Mouse (Mus musculus) brown adipose tissue, adult 24 weeks (tissue): ENCODE data around the gene Rbm47. TPM values are rescaled to one million over a fixed set of nuclear protein-coding genes. Genes with fewer than 3 reads are reported as not detected.

Experiments used
- H3K27ac ChIP-seq: fragments of 200-500 bp; replicated peaks from 2 replicates; pipeline ENCODE4 v1.5.1; 2012; ENCODE audit warnings: low read depth, mild to moderate bottlenecking, low read length
- H3K4me1 ChIP-seq: fragments of 200-500 bp; 2 replicates; pipeline ENCODE4 v1.6.1; 2012; ENCODE audit warnings: low read length, mixed read lengths; ENCODE audit not compliant: control insufficient read depth, insufficient read depth, insufficient read length
- H3K4me3 ChIP-seq: fragments of 200-500 bp; 2 replicates; pipeline ENCODE4 v1.5.1; 2012; ENCODE audit warnings: low read depth, mild to moderate bottlenecking, low read length, moderate library complexity; ENCODE audit not compliant: insufficient read depth
- polyA plus RNA-seq: library from polyadenylated mRNA; stranded (reverse); fragments of >200 nt; gene quantifications from 2 replicates; pipeline ENCODE4 v1.2.4, GENCODE M21; 2012; ENCODE audit not compliant: missing spikeins, insufficient read depth, insufficient read length

Gene Rbm47
- polyA plus RNA-seq, 1 experiment = 37.5 TPM

DNA sequence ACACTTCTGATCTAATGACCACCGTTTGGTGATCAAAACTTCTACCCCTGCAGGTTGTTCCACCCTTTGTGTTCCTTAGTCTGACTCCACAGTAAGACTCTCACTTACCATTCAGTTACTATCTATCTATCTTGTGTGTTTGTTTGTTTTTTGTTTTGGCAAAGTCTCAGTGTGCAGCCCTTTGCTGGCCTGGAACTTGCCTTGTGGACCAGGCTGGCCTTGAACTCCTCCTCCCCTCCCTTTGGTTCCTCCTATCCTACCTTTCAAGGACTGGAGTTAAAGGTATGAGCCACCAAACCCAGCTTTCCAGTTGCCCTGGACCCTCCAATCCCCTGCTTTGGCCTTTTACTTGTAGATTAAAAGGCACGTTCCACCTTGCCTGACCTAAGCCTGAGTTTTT is 23.8 kb downstream of the Rbm47 start:
- H3K27ac ChIP-seq = peak overlapping the region; percentile 84
- H3K4me1 ChIP-seq = no peaks in the 10 kb centered on the region
- H3K4me3 ChIP-seq = peak overlapping the region; percentile 45

GRCm38 (mm10) chr5:66147313-66147712 is 25.6 kb downstream of the Rbm47 start:
- H3K4me3 ChIP-seq = no peak overlapping the region
- H3K27ac ChIP-seq = no peak overlapping the region
- no peaks in the 10 kb centered on the region for H3K4me1 ChIP-seq

DNA sequence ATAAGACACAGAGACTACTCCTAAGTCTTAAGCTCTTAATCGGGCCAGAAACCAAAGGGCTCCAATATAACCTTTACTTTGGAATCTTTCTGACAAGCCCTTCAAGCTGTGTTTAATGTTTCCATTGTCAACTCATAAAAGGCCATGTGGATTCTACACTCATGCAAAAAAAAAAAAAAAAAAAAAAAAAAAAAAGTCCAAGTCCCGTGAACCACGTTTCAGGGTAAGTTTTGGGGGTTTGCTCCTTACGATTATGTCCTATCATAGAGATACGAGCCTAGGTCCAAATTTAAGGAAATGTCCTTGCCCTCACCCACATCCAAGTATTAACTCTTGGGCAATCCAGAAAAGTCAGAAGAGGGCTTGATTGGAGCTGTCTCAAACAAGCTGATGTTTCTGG is 27.3 kb downstream of the Rbm47 start:
- Histone ChIP-seq H3K4me3 (no peak overlapping the region), H3K4me1 (0 out of 2 replicates have a peak, but pooled peaks cover 3% of the 10 kb centered on the region), H3K27ac (no peak overlapping the region)

DNA sequence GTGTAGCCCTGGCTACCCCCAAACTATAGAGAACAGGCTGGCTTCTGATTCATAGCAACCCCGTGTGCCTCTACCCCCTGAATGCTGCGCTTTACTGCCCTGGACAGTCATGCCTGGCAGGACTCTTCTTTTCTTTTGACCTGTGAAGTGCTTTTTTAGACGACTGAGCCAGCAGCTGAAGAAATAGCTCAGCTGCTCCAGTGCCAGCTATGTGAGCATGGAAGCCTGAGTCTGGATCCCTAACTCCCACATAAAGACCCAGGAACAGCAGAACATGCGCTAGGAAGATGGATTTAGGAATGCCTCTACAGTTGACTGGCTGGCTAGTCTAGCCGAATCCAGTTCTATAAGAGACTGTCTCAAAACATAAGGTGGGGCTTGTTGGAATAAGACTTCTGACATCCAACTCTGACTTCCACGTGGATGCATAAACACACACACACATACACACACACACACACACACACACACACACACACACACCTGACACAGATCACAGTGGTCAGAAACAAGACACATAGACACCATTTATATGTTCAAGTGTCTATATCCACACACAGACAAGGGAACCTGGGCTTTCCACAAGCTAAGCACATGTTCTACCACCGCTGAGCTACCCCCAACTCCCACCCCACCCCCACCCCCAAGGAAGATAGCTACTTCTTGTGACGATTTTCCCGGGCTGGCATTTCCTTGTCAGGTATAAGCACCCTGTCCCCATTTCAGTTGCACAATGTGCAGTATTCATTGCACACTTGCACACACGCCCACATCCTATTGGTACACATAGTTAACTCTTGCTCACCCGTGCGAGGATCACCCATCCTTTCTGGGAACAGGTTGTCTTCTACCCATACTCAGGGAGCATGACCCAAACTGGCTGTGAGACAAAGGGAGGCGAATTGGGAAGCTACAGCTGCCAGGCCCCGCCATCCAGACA is 29.6 kb downstream of the Rbm47 start:
- Histone ChIP-seq H3K27ac (peak overlapping the region; percentile 20; the same call in 1 of the 2 replicates), H3K4me1 (peaks cover 15% of the 10 kb centered on the region)

GRCm38 (mm10) chr5:66141474-66141873 is 31.4 kb downstream of the Rbm47 start:
- Histone ChIP-seq H3K4me1 (peaks cover 19% of the 10 kb centered on the region), H3K4me3 (no peak overlapping the region), H3K27ac (no peak overlapping the region)

More for the DNA sequence above, 29.6 kb downstream of the Rbm47 start:
- H3K4me3 ChIP-seq = no peak overlapping the region

DNA sequence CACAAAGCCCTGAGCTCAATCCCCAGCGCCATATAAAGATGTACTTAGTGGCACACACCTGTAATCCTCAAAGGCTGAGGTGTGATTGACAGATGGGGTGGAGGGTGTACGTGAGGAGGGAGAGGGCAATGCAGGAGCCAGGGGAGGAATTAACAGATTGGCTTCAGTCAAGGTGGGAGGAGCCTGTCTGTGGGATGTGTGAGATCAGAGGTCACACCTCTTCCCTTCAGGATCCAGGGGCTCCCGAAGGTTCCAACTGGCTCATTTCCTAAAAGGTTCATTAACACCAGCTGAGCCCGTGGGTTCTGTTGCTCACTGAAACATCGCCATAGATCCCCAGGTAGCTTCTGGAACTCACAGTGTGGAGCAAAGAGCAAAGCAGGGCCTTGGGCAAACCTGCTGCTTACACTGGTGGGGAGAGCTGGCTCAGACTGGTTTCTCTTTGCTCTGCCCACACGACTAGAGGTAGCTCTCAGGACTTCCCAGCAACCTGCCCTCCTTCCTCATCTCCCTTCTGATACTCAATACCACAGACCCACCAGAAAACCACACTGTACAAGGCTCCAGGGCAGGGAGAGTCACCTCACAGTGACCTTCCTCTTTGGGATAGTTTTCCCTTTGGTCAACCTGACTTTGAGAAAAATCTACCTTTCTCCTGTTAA is 33.2 kb downstream of the Rbm47 start:
- peaks cover 19% of the 10 kb centered on the region for H3K4me1 ChIP-seq
- H3K4me3 ChIP-seq = no peak overlapping the region
- peak overlapping the region; percentile 69 for H3K27ac ChIP-seq

GRCm38 (mm10) chr5:66139171-66139570 is 33.7 kb downstream of the Rbm47 start:
- Histone ChIP-seq H3K4me3 (no peak overlapping the region), H3K4me1 (peaks cover 19% of the 10 kb centered on the region), H3K27ac (peak overlapping the region; percentile 69)

GRCm38 (mm10) chr5:66138597-66138996 is 34.3 kb downstream of the Rbm47 start:
- Histone ChIP-seq H3K4me1 (peaks cover 19% of the 10 kb centered on the region), H3K27ac (peak overlapping the region; percentile 69), H3K4me3 (no peak overlapping the region)

DNA sequence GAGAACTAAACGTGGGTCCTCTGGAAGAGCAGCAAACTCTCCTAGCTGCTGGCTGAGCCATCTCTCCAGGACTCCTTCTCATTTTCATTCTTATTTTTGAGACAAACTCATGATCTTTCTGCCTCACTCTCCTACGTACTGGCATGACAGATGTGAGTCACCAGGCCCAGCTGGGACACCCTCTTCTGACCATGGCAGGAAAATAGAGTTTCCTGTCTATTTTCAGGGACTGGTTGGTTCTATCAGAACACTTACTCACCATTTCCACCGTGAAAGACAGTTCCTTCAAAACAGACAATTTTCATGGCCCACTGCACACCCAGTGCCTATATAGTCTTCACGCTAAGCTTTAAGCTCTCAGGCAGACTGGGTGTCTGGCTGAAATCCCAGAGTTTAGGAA is 35.7 kb downstream of the Rbm47 start:
- Histone ChIP-seq H3K4me3 (no peak overlapping the region), H3K4me1 (peaks cover 19% of the 10 kb centered on the region), H3K27ac (peak overlapping the region; percentile 83)

DNA sequence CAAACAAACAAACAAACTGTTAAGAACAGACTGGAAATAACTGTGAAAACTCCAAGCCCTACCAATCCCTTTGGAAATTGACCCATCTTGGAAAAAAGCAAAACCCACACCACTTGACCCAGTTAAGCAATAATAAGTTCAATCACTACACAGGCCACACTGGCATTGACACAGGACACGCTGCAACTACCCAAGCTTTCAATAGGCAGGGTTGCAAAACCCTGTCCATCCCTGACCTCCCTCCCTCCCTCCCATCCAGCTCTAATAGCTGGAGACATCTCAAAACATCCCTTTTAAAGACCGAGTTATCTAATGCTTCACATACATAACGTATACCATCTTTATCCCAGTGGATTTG is 37.1 kb downstream of the Rbm47 start:
- Histone ChIP-seq H3K27ac (peak overlapping the region; percentile 80), H3K4me1 (peaks cover 16% of the 10 kb centered on the region), H3K4me3 (no peak overlapping the region)

DNA sequence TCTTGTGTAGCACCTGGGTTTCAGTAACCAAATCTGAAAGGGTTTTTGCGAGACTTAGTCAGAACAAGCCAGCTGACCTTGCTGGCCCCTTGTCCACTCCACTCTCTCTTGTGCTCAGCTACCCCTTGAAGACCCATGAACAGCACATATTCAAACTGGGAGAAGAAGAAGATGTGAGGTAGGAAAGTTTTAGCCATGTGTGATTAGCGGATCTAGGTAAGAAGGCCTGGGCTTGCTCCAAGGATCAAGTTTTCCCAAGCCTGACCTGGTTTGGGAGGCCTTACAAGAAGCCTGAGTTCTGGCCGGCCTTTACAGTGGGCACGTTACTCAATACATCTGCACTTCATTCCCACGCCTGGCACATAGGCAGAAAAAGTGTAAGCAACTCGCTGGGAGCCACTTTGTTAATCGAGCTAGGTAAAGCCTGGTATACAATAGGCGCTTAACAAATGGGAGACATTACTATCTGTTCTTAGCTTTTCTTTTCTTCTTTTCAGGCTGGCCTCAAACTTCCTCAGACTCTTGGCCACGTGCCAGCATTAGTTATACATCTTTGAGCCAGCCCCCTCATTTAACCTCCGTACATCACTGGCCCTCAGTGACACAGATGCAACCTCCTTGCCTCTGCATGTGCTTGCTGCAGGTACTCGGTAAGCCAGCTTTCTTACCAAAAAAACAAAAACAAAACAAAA is 37.6 kb downstream of the Rbm47 start:
- H3K4me3 ChIP-seq = no peak overlapping the region
- peaks cover 16% of the 10 kb centered on the region for H3K4me1 ChIP-seq
- H3K27ac ChIP-seq = peak overlapping the region; percentile 80

DNA sequence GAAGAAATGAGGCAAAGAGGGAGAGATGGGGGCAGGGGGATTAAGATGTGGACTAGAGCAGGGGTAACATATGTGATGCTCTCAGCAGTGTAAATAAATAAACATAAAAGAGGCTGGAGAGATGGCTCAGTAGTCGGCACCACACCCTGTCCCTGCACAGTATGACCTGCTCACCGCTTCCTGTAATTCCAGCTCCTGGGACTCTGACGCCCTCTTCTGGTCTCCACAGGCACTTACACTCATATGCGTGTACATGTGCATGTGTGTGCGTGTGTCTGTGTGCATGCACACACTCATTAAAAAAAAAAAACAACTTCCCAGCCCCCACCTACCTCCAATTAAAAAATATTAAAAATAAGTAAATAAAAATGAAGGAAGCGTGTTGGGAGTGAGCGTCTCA is 38.3 kb downstream of the Rbm47 start:
- peaks cover 12% of the 10 kb centered on the region for H3K4me1 ChIP-seq
- H3K27ac ChIP-seq = peak overlapping the region; percentile 80; the same call in 1 of the 2 replicates

GRCm38 (mm10) chr5:66128948-66129347 is 44.0 kb downstream of the Rbm47 start:
- Histone ChIP-seq H3K4me3 (no peak overlapping the region), H3K4me1 (peaks cover 9% of the 10 kb centered on the region), H3K27ac (no peak overlapping the region)

More for the DNA sequence above, 38.3 kb downstream of the Rbm47 start:
- no peak overlapping the region for H3K4me3 ChIP-seq

GRCm38 (mm10) chr5:66125418-66125817 is 47.5 kb downstream of the Rbm47 start:
- Histone ChIP-seq H3K4me1 (peaks cover 11% of the 10 kb centered on the region), H3K4me3 (no peak overlapping the region; the same call in 1 of the 2 replicates), H3K27ac (peak overlapping the region; percentile 76)

DNA sequence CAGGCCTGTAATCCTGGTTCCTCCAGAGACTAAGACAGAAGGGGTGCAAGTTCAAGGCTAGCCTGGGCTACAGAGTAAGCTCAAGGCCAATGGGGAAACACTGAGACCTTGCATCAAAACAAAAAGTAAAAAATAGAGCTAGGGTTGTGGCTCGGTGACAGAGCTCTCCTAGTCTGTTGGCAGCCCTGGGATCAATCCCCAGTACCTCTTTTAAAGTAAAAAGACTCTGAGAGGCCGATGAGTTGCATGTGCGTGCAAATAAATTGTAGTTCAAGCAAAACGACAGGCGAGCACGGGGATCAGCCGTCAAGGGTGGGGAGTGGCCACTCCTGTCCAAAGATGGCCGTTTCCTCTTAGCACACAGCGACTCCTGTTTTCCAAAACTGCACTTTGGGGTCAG is 48.0 kb downstream of the Rbm47 start:
- Histone ChIP-seq H3K4me3 (no peak overlapping the region; the same call in 1 of the 2 replicates), H3K27ac (peak overlapping the region; percentile 76), H3K4me1 (peaks cover 11% of the 10 kb centered on the region)
